Mouse (Mus musculus) right cerebral cortex, postnatal 36 days (tissue): Measurements from ENCODE around the gene Hecw1.
"Not testable (repeated sequence)": the region's sequence is repeated elsewhere in the genome, so short reads cannot be mapped to it uniquely, and the experiment has no call there.

ENCODE experiments used
- DNase-seq, 2 experiments: peaks; one replicate each; pipeline ENCODE4 v3.0.0; 2022; ENCODE audit warnings: low spot score in 2 of 2, mixed read lengths in 1 of 2

Hecw1 gene

GRCm38 (mm10) chr13:14374470-14374869 lies 148.6 kb downstream of the Hecw1 start:
- DNase-seq = no peak

GRCm38 (mm10) chr13:14365546-14365945 lies 157.5 kb downstream of the Hecw1 start:
- DNase-seq = no peak

DNA sequence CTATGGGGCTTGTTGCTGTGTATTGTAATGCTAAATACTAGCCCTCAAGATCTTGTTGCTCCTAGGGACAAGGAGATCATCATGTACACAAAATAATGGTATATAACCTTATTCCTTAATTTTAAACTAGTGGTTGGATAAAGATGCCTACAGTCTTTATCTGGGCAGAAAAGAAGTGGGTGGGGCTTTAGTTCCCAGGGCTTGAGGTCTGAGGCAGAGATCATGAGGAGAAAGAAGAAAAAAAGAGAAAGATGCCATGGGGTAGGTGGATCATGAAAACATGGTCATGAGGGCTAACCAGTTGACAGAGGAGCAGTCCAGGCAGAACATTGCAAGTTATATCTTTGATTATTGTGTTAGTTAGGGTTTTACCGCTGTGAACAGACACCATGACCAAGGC lies 195.8 kb downstream of the Hecw1 start:
- DNase-seq = no peak

GRCm38 (mm10) chr13:14306617-14307016 lies 216.4 kb downstream of the Hecw1 start:
- no peak for DNase-seq

- no peak for DNase-seq
Observed at GRCm38 (mm10) chr13:14304103-14304502, 218.9 kb downstream of the Hecw1 start.

DNA sequence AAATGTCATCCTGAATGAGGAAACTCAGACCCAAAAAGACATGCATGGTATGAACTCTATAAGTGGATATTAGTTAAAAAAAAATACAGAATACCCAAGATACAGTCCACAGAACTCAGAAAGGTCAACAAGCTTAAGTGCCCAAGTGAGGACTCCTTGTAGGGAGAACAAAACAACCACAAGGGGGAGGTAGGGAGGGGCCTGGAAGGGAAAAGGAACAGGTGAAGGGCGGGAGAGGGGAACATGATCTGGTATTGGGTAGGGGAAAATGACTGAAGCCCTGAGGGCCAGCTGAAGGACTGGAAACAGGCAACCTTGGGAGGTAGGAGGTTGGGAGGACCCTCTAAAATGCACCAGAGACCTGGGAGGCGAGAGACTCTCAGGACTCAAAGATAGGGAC lies 220.1 kb downstream of the Hecw1 start:
- DNase-seq = no peak

GRCm38 (mm10) chr13:14290016-14290415 lies 233.0 kb downstream of the Hecw1 start:
- DNase-seq = no peak

GRCm38 (mm10) chr13:14271476-14271875 lies 251.6 kb downstream of the Hecw1 start:
- no peak for DNase-seq

DNA sequence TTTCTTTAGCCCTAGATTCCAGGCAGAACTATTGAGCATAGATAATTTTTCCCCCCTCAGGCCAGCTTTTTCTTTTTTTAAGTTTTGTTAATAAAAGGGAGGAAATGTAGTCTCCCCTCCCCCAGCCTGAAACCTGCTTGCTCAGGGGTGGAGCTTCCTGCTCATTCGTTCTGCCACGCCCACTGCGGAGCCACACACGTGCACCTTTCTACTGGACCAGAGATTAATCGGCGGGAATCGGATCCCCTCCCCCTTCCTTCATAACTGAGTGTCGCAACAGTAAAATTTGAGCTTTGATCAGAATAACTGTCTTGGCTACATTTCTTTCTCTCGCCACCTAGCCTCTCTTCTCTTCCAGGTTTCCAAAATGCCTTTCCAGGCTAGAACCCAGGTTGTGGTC lies 262.1 kb downstream of the Hecw1 start:
- DNase-seq = not testable (repeated sequence)

GRCm38 (mm10) chr13:14245946-14246345 lies 277.1 kb downstream of the Hecw1 start:
- DNase-seq = no peak

DNA sequence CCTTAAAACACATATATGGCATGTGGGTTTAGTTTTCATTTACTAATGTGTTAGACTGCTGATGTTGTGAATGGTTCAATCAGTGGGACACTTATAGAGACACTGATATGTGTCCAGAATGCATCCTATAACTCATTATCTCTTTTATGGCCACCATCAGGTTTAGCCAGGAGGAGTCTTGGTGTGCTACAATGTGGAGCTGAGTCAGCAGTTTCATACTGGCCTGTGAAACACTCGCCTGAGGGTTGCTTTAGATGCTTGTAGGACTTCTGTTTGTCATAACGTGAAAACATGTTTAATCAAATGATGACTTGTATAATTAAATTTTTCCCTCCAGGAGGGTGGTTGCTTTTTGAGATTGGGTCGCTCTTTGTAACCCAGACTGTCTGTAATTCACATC lies 343.4 kb downstream of the Hecw1 start:
- DNase-seq = no peak

DNA sequence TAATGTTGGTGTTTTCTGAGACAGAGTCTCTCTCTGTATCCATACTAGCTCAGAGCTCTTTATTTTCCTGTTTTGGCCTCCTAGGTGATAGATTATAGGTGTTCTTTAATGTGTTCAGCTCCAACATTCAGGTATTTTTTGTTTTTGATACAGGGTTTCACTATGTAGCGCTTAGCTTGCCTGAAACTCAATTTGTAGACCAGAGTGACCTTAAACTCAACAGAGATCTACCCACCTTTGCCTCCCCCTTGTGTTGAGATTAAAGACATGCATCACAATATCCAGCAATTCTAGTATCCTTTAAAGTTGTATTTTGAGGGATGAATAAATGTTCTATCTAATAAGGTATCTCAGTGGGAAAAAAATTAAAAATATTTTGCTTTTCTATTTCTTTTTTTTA lies 345.0 kb downstream of the Hecw1 start:
- DNase-seq = no peak
